Mouse (Mus musculus) stomach, postnatal 0 days (tissue): ENCODE measurements around the gene Shisa2. TPM values are rescaled to one million over a fixed set of nuclear protein-coding genes. Genes with fewer than 3 reads are reported as not detected.

Experiments used
- ATAC-seq: fragments of 200-750 bp; cut with Nextera tagmentation; 2 replicates; pipeline ENCODE4 v1.8.0; 2017; ENCODE audit not compliant: low FRiP score, low TSS enrichment
- DNase-seq: peaks from one replicate; pipeline ENCODE4 v3.0.0-alpha.2; 2016; ENCODE audit warnings: low spot score
- H3K27ac ChIP-seq: fragments of 300-500 bp; sonication (generic); replicated peaks from 2 replicates; pipeline ENCODE4 v1.5.1; 2014; ENCODE audit warnings: mild to moderate bottlenecking, control low read depth
- H3K27me3 ChIP-seq: fragments of 300-500 bp; sonication (generic); 2 replicates; pipeline ENCODE4 v1.6.1; 2014; ENCODE audit warnings: low read length; ENCODE audit not compliant: control insufficient read depth, insufficient read depth
- H3K36me3 ChIP-seq: fragments of 300-500 bp; sonication (generic); 2 replicates; pipeline ENCODE4 v1.6.1; 2014; ENCODE audit warnings: low read length, mixed read lengths; ENCODE audit not compliant: control insufficient read depth, insufficient read depth
- H3K4me1 ChIP-seq: fragments of 300-500 bp; sonication (generic); replicated peaks from 2 replicates; pipeline ENCODE4 v1.6.1; 2014; ENCODE audit warnings: antibody characterized with exemption; ENCODE audit not compliant: control insufficient read depth, insufficient read depth
- H3K4me2 ChIP-seq: fragments of 300-500 bp; sonication (generic); replicated peaks from 2 replicates; pipeline ENCODE4 v1.6.1; 2014; ENCODE audit warnings: low read depth, mild to moderate bottlenecking, control low read depth, moderate library complexity
- H3K4me3 ChIP-seq: fragments of 300-500 bp; sonication (generic); 2 replicates; pipeline ENCODE4 v1.5.1; 2014; ENCODE audit warnings: low read depth, low read length, control low read depth
- H3K9ac ChIP-seq: fragments of 300-500 bp; sonication (generic); 2 replicates; pipeline ENCODE4 v1.6.1; 2014; ENCODE audit warnings: mild to moderate bottlenecking, low read length, control low read depth, mixed read lengths
- H3K9me3 ChIP-seq: fragments of 300-500 bp; sonication (generic); 2 replicates; pipeline ENCODE4 v1.6.1; 2016; ENCODE audit warnings: low read length; ENCODE audit not compliant: control insufficient read depth
- CTCF ChIP-seq: IDR thresholded peaks from 2 replicates; pipeline ENCODE4 v1.5.1; 2016; ENCODE audit warnings: antibody characterized with exemption, low read depth, mild to moderate bottlenecking, moderate library complexity
- EP300 ChIP-seq: optimal IDR thresholded peaks from 2 replicates; pipeline ENCODE3; 2016; ENCODE audit warnings: antibody characterized with exemption
- WGBS: fragments of 180-500 bp; shearing (Covaris S2); extraction: QIAGEN DNeasy Blood & Tissue Kit; methylation state at CpG from one replicate; pipeline ENCODE4 v1.1.7; 2014; 5-methylcytosine and 5-hydroxymethylcytosine counted together
- polyA plus RNA-seq: library from polyadenylated mRNA; unstranded; fragments of >200 nt; fragmentation: Nextera tagmentation; extraction: Ambion mirVana; gene quantifications from 2 replicates; pipeline ENCODE4 v1.2.1, GENCODE M21; 2015

Gene Shisa2
- polyA plus RNA-seq, 1 experiment from 2014 or later: 4.4 TPM

- Histone ChIP-seq H3K9me3 (no peaks in the 10 kb centered on the region), H3K36me3 (no peaks in the 10 kb centered on the region), H3K27ac (no peak overlapping the region), H3K9ac (no peak overlapping the region), H3K27me3 (no peaks in the 10 kb centered on the region), H3K4me1 (no peaks in the 10 kb centered on the region), H3K4me3 (no peak overlapping the region), H3K4me2 (no peak overlapping the region)
- ATAC-seq (no peak), DNase-seq (no peak)
- TF ChIP-seq CTCF: no peak
- TF ChIP-seq EP300: no peak
- WGBS: 24% methylated on average over 8 of the region's 8 CpGs
These were observed 49.4 kb downstream of the Shisa2 start for GRCm38 (mm10) chr14:59674556-59674955.

- TF ChIP-seq EP300 (no peak), CTCF (no peak)
- Histone ChIP-seq H3K4me2 (no peak overlapping the region), H3K4me1 (no peaks in the 10 kb centered on the region), H3K4me3 (no peak overlapping the region), H3K9me3 (no peaks in the 10 kb centered on the region), H3K36me3 (no peaks in the 10 kb centered on the region), H3K9ac (no peak overlapping the region), H3K27me3 (no peaks in the 10 kb centered on the region), H3K27ac (no peak overlapping the region)
- 63% methylated on average over 4 of the region's 4 CpGs for WGBS
- DNase-seq: no peak
- no peak for ATAC-seq
These were observed 50.2 kb downstream of the Shisa2 start for GRCm38 (mm10) chr14:59675330-59675729.

- no peaks in the 10 kb centered on the region for H3K27me3 ChIP-seq
- no peak overlapping the region for H3K4me3 ChIP-seq
- DNase-seq: no peak
- no peak overlapping the region for H3K27ac ChIP-seq
- ATAC-seq: no peak
- H3K36me3 ChIP-seq: no peaks in the 10 kb centered on the region
- H3K9ac ChIP-seq: no peak overlapping the region
- H3K4me2 ChIP-seq: no peak overlapping the region
- no peaks in the 10 kb centered on the region for H3K9me3 ChIP-seq
- 68% methylated on average over 7 of the region's 7 CpGs for WGBS
- no peaks in the 10 kb centered on the region for H3K4me1 ChIP-seq
- TF ChIP-seq EP300: no peak
- no peak for TF ChIP-seq CTCF
These were observed 52.5 kb downstream of the Shisa2 start for GRCm38 (mm10) chr14:59677598-59678003.

Other genes starting within 250 kb of the Shisa2 start
- gene Phf11c, start 229.9 kb upstream of the Shisa2 start, polyA plus RNA-seq: 0.18 and 0.30 TPM in 2 replicates
- gene Setdb2, start 184.4 kb upstream of the Shisa2 start, polyA plus RNA-seq: 4.6 and 6.0 TPM in 2 replicates
- gene Cab39l, start 184.3 kb upstream of the Shisa2 start, polyA plus RNA-seq: 28.0 and 30.7 TPM in 2 replicates
- 24.2 and 25.1 TPM in 2 replicates for gene Cdadc1, start 27.3 kb upstream of the Shisa2 start, polyA plus RNA-seq